ENCODE assay signal across 10 mouse cellular contexts in the genomic region with DNA sequence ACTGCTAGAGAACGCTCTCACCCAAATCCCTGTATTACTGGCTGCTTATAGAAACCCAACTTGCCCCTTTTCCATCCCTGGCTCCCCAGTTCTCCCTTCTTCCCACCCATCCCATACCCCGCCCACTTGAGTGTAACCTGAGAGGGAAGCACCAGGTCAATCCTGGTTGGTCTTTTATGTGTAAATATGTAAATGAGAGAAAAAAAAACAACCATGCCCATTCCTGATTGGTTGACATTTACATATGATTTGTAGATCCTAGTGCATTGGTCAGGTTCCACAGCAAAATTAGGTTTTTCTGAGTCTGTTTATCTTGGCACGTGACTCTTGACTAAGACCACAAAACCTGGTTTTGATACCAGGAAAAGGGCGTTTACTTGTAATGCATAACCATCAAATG. TPM values are rescaled to one million over a fixed set of nuclear protein-coding genes. Genes with fewer than 3 reads are reported as not detected.
DNase-seq lines count a peak whose midpoint lies in the region; ATAC-seq and TF ChIP-seq lines count a peak whose summit lies in the region.
"Had no signal": no experiment of that assay in that cellular context is flagged by ENCODE, and none has a peak within 500 bp of the region (broad histone marks: within the 10 kb centered on the region; RNA-seq: fewer than 3 reads in every experiment).

No protein-coding gene starts in this region.

- no peaks in the 10 kb centered on the region for H3K79me2 ChIP-seq in liver, adult 2 months (ENCODE audit: control insufficient read depth, insufficient read depth, low read length)

- no peaks in the 10 kb centered on the region for H3K9me3 ChIP-seq in forebrain, embryonic 10.5 days
- no peaks in the 10 kb centered on the region for H3K9me3 ChIP-seq in forebrain, embryonic 15.5 days
- no peaks in the 10 kb centered on the region for H3K9me3 ChIP-seq in liver, embryonic 12.5 days (replicated peaks)
- H3K9me3 ChIP-seq in embryonic facial prominence, embryonic 15.5 days (replicated peaks) = no peaks in the 10 kb centered on the region
- no peaks in the 10 kb centered on the region for H3K9me3 ChIP-seq in neural tube, embryonic 13.5 days
- H3K9me3 ChIP-seq in stomach, postnatal 0 days (ENCODE audit: control insufficient read depth, low read length) = no peaks in the 10 kb centered on the region

- WGBS in forebrain, embryonic 10.5 days = 19% methylated on average over 4 of the region's 4 CpGs
- 25% methylated on average over 4 of the region's 4 CpGs for WGBS in forebrain, embryonic 15.5 days
- WGBS in liver, adult 2 months = 31% methylated on average over 4 of the region's 4 CpGs
- WGBS in liver, embryonic 12.5 days (ENCODE audit: insufficient replicate concordance) = 27% methylated on average over 4 of the region's 4 CpGs
- 8% methylated on average over 4 of the region's 4 CpGs for WGBS in embryonic facial prominence, embryonic 15.5 days
- 12% methylated on average over 4 of the region's 4 CpGs for WGBS in neural tube, embryonic 13.5 days
- WGBS in stomach, postnatal 0 days = 34% methylated on average over 4 of the region's 4 CpGs

- H3K4me3 ChIP-seq in forebrain, embryonic 10.5 days = peak overlapping the region; percentile 12; the same call in 1 of the 2 replicates
- no peak overlapping the region for H3K4me3 ChIP-seq in forebrain, embryonic 15.5 days
- no peak overlapping the region for H3K4me3 ChIP-seq in liver, adult 2 months (ENCODE audit: insufficient read depth, low read depth, low read length)
- no peak overlapping the region for H3K4me3 ChIP-seq in liver, embryonic 12.5 days
- H3K4me3 ChIP-seq in embryonic facial prominence, embryonic 15.5 days (replicated peaks) = no peak overlapping the region
- no peak overlapping the region for H3K4me3 ChIP-seq in neural tube, embryonic 13.5 days
- no peak overlapping the region for H3K4me3 ChIP-seq in stomach, postnatal 0 days (ENCODE audit: low read depth, low read length)

- DNase-seq in forebrain, embryonic 10.5 days (ENCODE audit: extremely low spot score, low spot score) = no peak
- peak; percentile 14 for DNase-seq in liver, adult 2 months (ENCODE audit: extremely low read depth, low read depth, low spot score)
- DNase-seq in adrenal gland, postnatal 36 days = no peak
- DNase-seq in stomach, postnatal 0 days (ENCODE audit: low spot score) = no peak
- DNase-seq: adrenal gland, postnatal 14 days; lung, adult 2 months had no signal

- no peaks in the 10 kb centered on the region for H3K27me3 ChIP-seq in forebrain, embryonic 10.5 days (ENCODE audit: poor library complexity, severe bottlenecking)
- H3K27me3 ChIP-seq in forebrain, embryonic 15.5 days = no peaks in the 10 kb centered on the region
- H3K27me3 ChIP-seq in liver, adult 2 months (ENCODE audit: control insufficient read depth, insufficient read depth, low read length) = no peaks in the 10 kb centered on the region
- no peaks in the 10 kb centered on the region for H3K27me3 ChIP-seq in liver, embryonic 12.5 days (replicated peaks)
- no peaks in the 10 kb centered on the region for H3K27me3 ChIP-seq in embryonic facial prominence, embryonic 15.5 days
- H3K27me3 ChIP-seq in neural tube, embryonic 13.5 days = no peaks in the 10 kb centered on the region
- H3K27me3 ChIP-seq in stomach, postnatal 0 days (ENCODE audit: control insufficient read depth, insufficient read depth, low read length) = no peaks in the 10 kb centered on the region

- no peak overlapping the region for H3K9ac ChIP-seq in forebrain, embryonic 15.5 days (replicated peaks)
- no peak overlapping the region for H3K9ac ChIP-seq in liver, adult 2 months (ENCODE audit: low read depth, low read length)
- no peak overlapping the region for H3K9ac ChIP-seq in liver, embryonic 12.5 days
- no peak overlapping the region for H3K9ac ChIP-seq in embryonic facial prominence, embryonic 15.5 days
- H3K9ac ChIP-seq in neural tube, embryonic 13.5 days = no peak overlapping the region
- no peak overlapping the region for H3K9ac ChIP-seq in stomach, postnatal 0 days (ENCODE audit: low read length)

- no peak for TF ChIP-seq POLR2A in liver, adult 2 months (IDR thresholded peaks at IDR 0.05; ENCODE audit: extremely low read depth, insufficient read depth, low read length)

- no peak for TF ChIP-seq CTCF in liver, adult 2 months (IDR thresholded peaks at IDR 0.05; ENCODE audit: low read depth, low read length)
- no peak for TF ChIP-seq CTCF in stomach, postnatal 0 days (IDR thresholded peaks at IDR 0.05; ENCODE audit: low read depth)

- ATAC-seq in forebrain, embryonic 15.5 days (replicated peaks) = no peak
- ATAC-seq in liver, embryonic 12.5 days = no peak
- ATAC-seq in embryonic facial prominence, embryonic 15.5 days (ENCODE audit: insufficient number of reproducible peaks, low FRiP score, low TSS enrichment, low read depth) = peak; percentile 63
- ATAC-seq in neural tube, embryonic 13.5 days (ENCODE audit: low read depth) = no peak
- ATAC-seq in stomach, postnatal 0 days (ENCODE audit: low FRiP score, low TSS enrichment) = no peak

- H3K27ac ChIP-seq in forebrain, embryonic 10.5 days = no peak overlapping the region
- no peak overlapping the region for H3K27ac ChIP-seq in forebrain, embryonic 15.5 days (replicated peaks)
- H3K27ac ChIP-seq in liver, adult 2 months (replicated peaks; ENCODE audit: insufficient read depth, low read depth, low read length) = no peak overlapping the region
- H3K27ac ChIP-seq in liver, embryonic 12.5 days = no peak overlapping the region
- H3K27ac ChIP-seq in embryonic facial prominence, embryonic 15.5 days (replicated peaks) = no peak overlapping the region
- H3K27ac ChIP-seq in neural tube, embryonic 13.5 days (replicated peaks) = no peak overlapping the region
- no peak overlapping the region for H3K27ac ChIP-seq in stomach, postnatal 0 days (replicated peaks)

- no peaks in the 10 kb centered on the region for H3K36me3 ChIP-seq in forebrain, embryonic 10.5 days (replicated peaks)
- H3K36me3 ChIP-seq in forebrain, embryonic 15.5 days = no peaks in the 10 kb centered on the region
- H3K36me3 ChIP-seq in liver, adult 2 months (ENCODE audit: control insufficient read depth, insufficient read depth, low read length) = no peaks in the 10 kb centered on the region
- H3K36me3 ChIP-seq in liver, embryonic 12.5 days = no peaks in the 10 kb centered on the region
- no peaks in the 10 kb centered on the region for H3K36me3 ChIP-seq in embryonic facial prominence, embryonic 15.5 days
- no peaks in the 10 kb centered on the region for H3K36me3 ChIP-seq in neural tube, embryonic 13.5 days
- H3K36me3 ChIP-seq in stomach, postnatal 0 days (ENCODE audit: control insufficient read depth, insufficient read depth, low read length) = no peaks in the 10 kb centered on the region

- TF ChIP-seq EP300 in stomach, postnatal 0 days (optimal IDR thresholded peaks at IDR 0.05) = no peak

- H3K4me1 ChIP-seq in forebrain, embryonic 10.5 days = peaks cover 14% of the 10 kb centered on the region
- H3K4me1 ChIP-seq in forebrain, embryonic 15.5 days = 0 out of 2 replicates have a peak, but pooled peaks cover 5% of the 10 kb centered on the region
- no peaks in the 10 kb centered on the region for H3K4me1 ChIP-seq in liver, adult 2 months (ENCODE audit: control insufficient read depth, insufficient read depth, low read length)
- H3K4me1 ChIP-seq in liver, embryonic 12.5 days = no peaks in the 10 kb centered on the region
- H3K4me1 ChIP-seq in embryonic facial prominence, embryonic 15.5 days = peaks cover 9% of the 10 kb centered on the region; the same call in 1 of the 2 replicates
- H3K4me1 ChIP-seq in neural tube, embryonic 13.5 days (replicated peaks) = no peaks in the 10 kb centered on the region
- H3K4me1 ChIP-seq in stomach, postnatal 0 days (replicated peaks; ENCODE audit: control insufficient read depth, insufficient read depth) = no peaks in the 10 kb centered on the region

- no peak overlapping the region for H3K4me2 ChIP-seq in forebrain, embryonic 15.5 days (replicated peaks)
- H3K4me2 ChIP-seq in liver, embryonic 12.5 days = no peak overlapping the region
- H3K4me2 ChIP-seq in embryonic facial prominence, embryonic 15.5 days (replicated peaks) = peak overlapping the region; percentile 21
- peak overlapping the region; percentile 14; the same call in 1 of the 2 replicates for H3K4me2 ChIP-seq in neural tube, embryonic 13.5 days
- no peak overlapping the region for H3K4me2 ChIP-seq in stomach, postnatal 0 days (replicated peaks; ENCODE audit: low read depth)

RNA-seq across cellular contexts. Expression of a gene that starts 34.8 kb away (rescaled TPM):
- polyA plus RNA-seq in forebrain, embryonic 10.5 days (2016; fragmentation: Nextera tagmentation; extraction: Ambion mirVana) = 12.6 and 13.5 TPM in 2 replicates
- polyA plus RNA-seq in forebrain, embryonic 15.5 days (2015; fragmentation: Nextera tagmentation; extraction: Ambion mirVana) = 35.3 and 36.9 TPM in 2 replicates
- total RNA-seq in liver, adult 2 months (2014; rRNA removed) = not detected in 2 replicates
- polyA plus RNA-seq in liver, adult 2 months (2012; rRNA removed) = not detected in 2 replicates
- polyA plus RNA-seq in liver, embryonic 12.5 days (2016; fragmentation: Nextera tagmentation; extraction: Ambion mirVana) = 0.56 and 0.84 TPM in 2 replicates
- 5.9 and 8.0 TPM in 2 replicates for polyA plus RNA-seq in embryonic facial prominence, embryonic 15.5 days (2015; fragmentation: Nextera tagmentation; extraction: Ambion mirVana)
- polyA plus RNA-seq in neural tube, embryonic 13.5 days (2015; fragmentation: Nextera tagmentation; extraction: Ambion mirVana) = 16.1 and 16.7 TPM in 2 replicates
- 1 to 10 TPM; 2.4 to 3.0 TPM for total RNA-seq in adrenal gland, postnatal 36 days (2021)
- 6.3 and 6.7 TPM in 2 replicates for polyA plus RNA-seq in stomach, postnatal 0 days (2015; fragmentation: Nextera tagmentation; extraction: Ambion mirVana)

Comparison
In these comparisons a context has a peak if more than half of its experiments do, and no peak if none do; other contexts are left out.
1. H3K4me2 ChIP-seq: peak in embryonic facial prominence, embryonic 15.5 days (single experiment) and neural tube, embryonic 13.5 days (single experiment); none in forebrain, embryonic 15.5 days (single experiment), liver, embryonic 12.5 days (single experiment) and stomach, postnatal 0 days (single experiment).